Mouse (Mus musculus): ENCODE data around the gene Coro2a.

GRCm38 (mm10) chr4:46649161-46649560 is 47.2 kb upstream of the Coro2a start:
- TF ChIP-seq POLR2A (IDR thresholded peaks at IDR 0.05; ENCODE audit: low read depth, low read length) (no peak), CTCF (IDR thresholded peaks at IDR 0.05; ENCODE audit: extremely low read depth, insufficient read length, insufficient replicate concordance, low read depth, low read length) (no peak)

Measured in small intestine, adult 2 months (tissue).